Mouse (Mus musculus): ENCODE measurements around the gene Dph3. TPM values are rescaled to one million over a fixed set of nuclear protein-coding genes. Genes with fewer than 3 reads are reported as not detected.
A peak's percentile ranks its signal among the peaks of the same experiment; 100 is the strongest.
"Not testable (repeated sequence)": the region's sequence is repeated elsewhere in the genome, so short reads cannot be mapped to it uniquely, and the experiment has no call there.

The Dph3 gene
- total RNA-seq, 2 experiments from 2014 or later: 79.4 to 81.1 TPM

GRCm38 (mm10) chr14:32087584-32088248 is 2.2 kb upstream of the Dph3 start:
- DNase-seq; intact Hi-C loops (cut with DNase I; ENCODE audit: low total_unique reads): not testable (repeated sequence)

DNA sequence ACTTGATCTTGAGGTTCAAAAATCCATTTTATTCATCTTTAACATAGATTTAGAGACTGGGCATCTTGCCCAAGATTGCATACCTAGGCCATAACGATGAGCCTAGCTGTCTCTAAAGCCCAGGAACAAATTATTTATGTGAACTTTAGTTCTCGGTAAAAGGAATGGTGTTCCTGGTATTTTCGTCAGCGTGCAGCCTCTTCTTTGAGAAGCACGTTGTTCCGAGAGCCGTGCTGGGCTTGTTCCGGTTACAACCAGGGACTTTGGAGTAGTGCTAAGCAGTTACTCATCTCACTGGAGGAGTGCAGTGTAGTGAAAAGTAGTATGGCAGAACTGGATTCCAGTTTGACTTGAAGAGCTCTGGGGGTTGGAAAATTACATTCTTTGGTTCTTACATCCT is 697 bp upstream of the Dph3 start:
- DNase-seq: no peak
- intact Hi-C loops (cut with DNase I; ENCODE audit: low total_unique reads): no loop called here

GRCm38 (mm10) chr14:32084761-32085485 is 606 bp downstream of the Dph3 start, which contains the start of gene Oxnad1:
Gene Oxnad1, plus strand, starts transcription at chr14:32085374.
- intact Hi-C loops (cut with DNase I; ENCODE audit: low total_unique reads): no loop called here

DNA sequence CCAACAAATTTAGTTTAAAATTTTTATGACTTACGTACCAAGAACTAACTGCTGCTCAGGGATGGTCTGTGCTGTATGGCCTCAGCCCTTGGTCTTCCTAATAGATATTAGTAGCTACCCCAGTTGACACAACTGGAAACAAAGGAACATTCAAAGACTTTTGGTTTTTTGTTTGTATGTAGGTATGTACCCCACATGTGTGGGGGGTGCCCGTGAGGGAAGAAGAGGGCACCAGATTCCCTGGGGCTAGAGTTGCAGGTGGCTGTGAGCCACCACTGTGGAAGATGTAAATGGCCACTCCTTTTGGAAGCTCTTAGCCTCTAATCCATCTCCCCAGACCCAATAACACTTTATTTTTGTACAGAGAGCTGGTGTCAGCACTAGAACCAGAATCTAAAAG is 2.1 kb downstream of the Dph3 start:
- DNase-seq: no peak
- intact Hi-C loops (cut with DNase I; ENCODE audit: low total_unique reads): no loop called here

More at GRCm38 (mm10) chr14:32084761-32085485, 606 bp downstream of the Dph3 start, which contains the start of gene Oxnad1:
- DNase-seq: peak; percentile 83

DNA sequence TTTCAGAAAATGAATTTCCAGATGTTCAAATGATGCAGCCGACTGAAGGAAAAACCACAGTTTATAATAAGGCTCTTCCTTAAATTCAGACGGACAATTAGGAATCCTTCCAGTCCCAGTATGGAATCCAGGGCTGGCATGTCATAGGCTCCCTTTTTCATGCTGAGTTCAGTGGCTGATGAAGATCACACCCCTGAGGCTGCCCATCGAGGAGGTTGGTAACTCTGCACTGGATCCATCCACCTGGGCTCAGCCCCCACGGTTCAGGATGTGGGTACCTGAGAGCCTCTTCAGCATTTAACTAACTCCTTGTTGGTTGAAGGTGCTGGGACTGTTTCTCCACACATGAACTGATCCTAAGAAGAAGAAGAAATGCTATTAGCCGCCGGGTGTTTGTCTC is 2.6 kb downstream of the Dph3 start:
- intact Hi-C loops (cut with DNase I; ENCODE audit: low total_unique reads): no loop called here
- no peak for DNase-seq

DNA sequence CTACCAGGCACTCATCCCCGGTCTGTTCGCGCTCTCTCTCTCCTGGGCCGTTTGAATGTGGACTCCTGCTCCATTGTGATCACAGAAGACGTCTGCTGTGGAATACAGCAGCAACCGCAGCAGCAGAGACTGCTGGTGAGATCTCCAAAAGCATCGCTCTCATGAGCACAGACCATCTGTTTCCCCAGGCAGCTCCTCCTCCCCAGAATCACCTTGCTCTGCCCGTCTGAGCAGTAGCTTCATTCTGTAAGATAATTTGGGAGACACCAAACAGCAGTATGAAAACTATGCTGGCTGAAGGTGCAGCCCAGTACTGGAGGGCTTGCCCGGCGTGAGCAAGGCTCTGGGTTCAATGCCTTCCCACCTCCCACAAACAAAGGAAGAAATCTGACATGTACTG is 4.5 kb downstream of the Dph3 start:
- no peak for DNase-seq
- intact Hi-C loops (cut with DNase I; ENCODE audit: low total_unique reads): no loop called here

DNA sequence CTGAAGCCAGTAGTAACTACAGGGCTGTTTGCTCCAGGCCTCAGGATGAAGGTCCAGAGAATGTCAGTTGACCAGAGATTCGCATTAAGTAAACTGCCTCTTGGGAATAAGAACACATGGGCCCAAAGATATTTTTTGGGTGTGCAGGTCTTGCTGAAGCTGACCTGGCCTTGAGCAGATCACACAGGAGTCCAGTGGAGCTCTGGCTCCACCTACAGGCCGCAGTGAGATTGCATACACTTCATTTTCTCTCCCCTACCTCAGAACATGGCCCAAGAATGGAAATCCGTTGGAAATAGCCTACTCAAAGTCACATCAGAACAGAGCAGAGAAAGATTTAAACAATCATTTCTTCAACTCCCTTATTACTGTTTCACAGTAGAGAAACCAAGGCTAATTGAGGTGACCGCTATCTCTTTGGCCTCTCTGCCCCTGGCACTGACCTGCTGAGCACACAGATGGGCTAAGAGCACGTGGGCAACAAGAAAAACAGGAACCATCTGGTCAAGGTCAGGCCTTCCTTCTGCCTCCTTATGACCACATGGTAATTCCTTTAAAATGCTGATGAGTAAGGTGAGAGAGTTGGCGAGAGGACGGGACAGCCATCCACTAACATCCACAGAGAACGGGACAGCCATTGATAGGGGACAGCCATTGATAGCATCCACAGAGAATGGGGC is 8.5 kb downstream of the Dph3 start:
- peak; percentile 52 for DNase-seq
- intact Hi-C loops (cut with DNase I; ENCODE audit: low total_unique reads): loop anchor here (2.0 to 5.0 kb wide), 4 partner anchors 35 to 420 kb away; no protein-coding TSS in a partner anchor

GRCm38 (mm10) chr14:32073901-32074300 is 11.6 kb downstream of the Dph3 start:
- DNase-seq: peak; percentile 31
- intact Hi-C loops (cut with DNase I; ENCODE audit: low total_unique reads): no loop called here

GRCm38 (mm10) chr14:32073211-32073685 is 12.3 kb downstream of the Dph3 start:
- intact Hi-C loops (cut with DNase I; ENCODE audit: low total_unique reads): no loop called here
- peak; percentile 36 for DNase-seq

GRCm38 (mm10) chr14:32072807-32073206 is 12.7 kb downstream of the Dph3 start:
- no peak for DNase-seq
- intact Hi-C loops (cut with DNase I; ENCODE audit: low total_unique reads): no loop called here

- no peak for DNase-seq
- intact Hi-C loops (cut with DNase I; ENCODE audit: low total_unique reads): no loop called here
Observed at GRCm38 (mm10) chr14:32061398-32061797, 24.1 kb downstream of the Dph3 start.

DNA sequence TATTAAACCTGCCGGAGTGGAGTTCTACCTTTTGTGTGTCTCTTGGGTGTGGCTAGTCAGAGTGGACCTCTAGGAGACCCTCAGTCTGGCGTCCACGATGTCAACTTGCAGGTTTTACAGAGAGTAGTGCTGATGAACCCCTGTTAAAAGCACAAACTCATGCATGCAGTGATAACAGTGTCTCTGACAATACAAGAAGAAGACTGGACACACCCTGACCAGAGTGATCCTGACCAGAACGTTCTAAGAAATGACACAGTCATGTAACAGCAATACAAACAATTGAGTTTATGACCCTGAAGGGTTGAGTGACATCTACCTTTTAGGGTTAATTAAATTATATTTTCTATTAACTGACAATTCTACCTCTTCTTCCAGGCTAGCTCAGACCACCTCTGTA is 27.9 kb downstream of the Dph3 start:
- DNase-seq: no peak
- intact Hi-C loops (cut with DNase I; ENCODE audit: low total_unique reads): loop anchor here (10.0 kb wide), 1 partner anchor 253 kb away; no protein-coding TSS in a partner anchor

DNA sequence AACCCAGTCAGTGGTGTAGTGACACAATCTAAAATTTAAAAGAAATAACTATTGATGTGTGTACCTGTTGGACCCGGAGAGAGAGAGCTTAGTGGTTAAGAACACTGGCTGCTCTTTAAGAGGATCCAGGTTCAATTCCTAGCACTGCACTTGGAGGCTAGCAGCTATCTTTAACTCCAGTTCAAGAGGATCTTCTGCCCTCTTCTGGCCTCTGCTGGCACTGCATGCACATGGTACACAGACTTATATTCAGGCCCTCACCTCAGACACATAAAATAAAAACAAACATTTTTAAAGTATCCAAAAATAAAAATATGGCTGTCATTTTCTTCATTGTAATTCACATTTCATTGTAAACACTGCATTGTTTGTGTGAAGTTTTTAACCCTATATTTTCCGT is 28.9 kb downstream of the Dph3 start:
- no peak for DNase-seq
- intact Hi-C loops (cut with DNase I; ENCODE audit: low total_unique reads): loop anchor here (10.0 kb wide), 1 partner anchor 252 kb away; no protein-coding TSS in a partner anchor

GRCm38 (mm10) chr14:32055781-32056180 is 29.7 kb downstream of the Dph3 start:
- intact Hi-C loops (cut with DNase I; ENCODE audit: low total_unique reads): loop anchor here (10.0 kb wide), 1 partner anchor 251 kb away; no protein-coding TSS in a partner anchor
- no peak for DNase-seq

GRCm38 (mm10) chr14:32054788-32055187 is 30.7 kb downstream of the Dph3 start:
- DNase-seq: no peak
- intact Hi-C loops (cut with DNase I; ENCODE audit: low total_unique reads): loop anchor here (10.0 kb wide), 1 partner anchor 250 kb away; no protein-coding TSS in a partner anchor

DNA sequence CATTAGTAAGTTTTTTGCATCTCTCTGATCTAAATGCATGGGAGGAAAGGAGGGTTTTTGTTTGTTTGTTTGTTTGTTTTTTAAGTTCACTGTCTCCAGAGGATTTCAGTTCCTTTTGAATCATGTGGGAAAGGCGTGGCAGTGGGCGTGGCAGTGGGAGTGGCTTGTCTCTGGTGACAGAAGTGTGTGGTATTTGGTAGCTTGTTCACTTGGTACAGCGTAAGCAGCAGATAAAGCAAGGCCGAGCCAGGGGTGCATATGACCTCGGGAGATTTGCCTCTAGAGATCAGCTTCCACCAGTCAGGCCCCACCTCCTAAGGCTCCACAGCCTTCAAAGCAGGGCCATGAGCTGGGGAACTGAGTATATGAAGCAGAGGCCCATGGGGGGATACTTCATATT is 31.6 kb downstream of the Dph3 start:
- intact Hi-C loops (cut with DNase I; ENCODE audit: low total_unique reads): loop anchor here (10.0 kb wide), 1 partner anchor 249 kb away; no protein-coding TSS in a partner anchor
- DNase-seq: no peak

DNA sequence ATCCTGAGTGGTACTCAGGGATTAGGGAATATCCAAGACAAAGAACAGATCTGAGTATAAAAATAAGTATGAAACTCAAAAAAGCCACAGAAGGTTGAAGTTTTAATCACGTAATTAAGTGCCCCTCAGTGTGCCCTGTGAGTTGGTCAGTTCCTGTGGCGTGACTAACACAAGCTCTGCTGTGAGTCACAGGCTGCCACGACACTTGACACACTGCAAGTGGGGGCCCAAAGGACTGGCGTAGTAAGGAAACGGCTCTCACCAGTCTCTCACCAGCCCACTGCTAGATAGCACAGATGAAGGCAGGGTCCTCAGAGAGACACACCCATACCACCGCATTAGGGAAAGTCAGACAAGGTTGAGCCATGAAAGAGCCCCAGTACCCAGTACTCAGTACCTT is 35.4 kb downstream of the Dph3 start:
- intact Hi-C loops (cut with DNase I; ENCODE audit: low total_unique reads): loop anchor here (10.0 kb wide), 1 partner anchor 245 kb away; no protein-coding TSS in a partner anchor
- no peak for DNase-seq

GRCm38 (mm10) chr14:32046357-32046756 is 39.2 kb downstream of the Dph3 start:
- intact Hi-C loops (cut with DNase I; ENCODE audit: low total_unique reads): no loop called here
- DNase-seq: no peak

DNA sequence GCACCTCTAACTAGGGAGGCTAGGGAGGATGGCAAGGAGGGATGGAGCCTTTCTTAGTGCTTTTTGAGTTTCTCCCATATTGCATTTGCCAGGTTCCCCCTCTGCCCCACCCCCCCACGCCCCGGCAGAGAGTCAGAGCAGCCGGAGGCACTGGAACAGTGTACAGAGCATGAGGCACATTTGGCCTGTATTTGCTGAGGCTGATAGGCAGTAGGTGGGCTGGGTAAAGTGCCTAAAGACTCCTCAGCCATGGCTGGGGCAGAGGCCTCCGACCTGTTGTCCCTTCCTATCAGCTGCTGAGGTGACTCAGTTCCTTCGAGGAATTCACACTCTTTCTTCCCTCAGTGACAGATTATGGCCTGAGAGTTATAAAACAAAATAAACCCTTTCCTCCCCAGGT is 43.4 kb downstream of the Dph3 start:
- intact Hi-C loops (cut with DNase I; ENCODE audit: low total_unique reads): loop anchor here (5.0 kb wide), 1 partner anchor 35 kb away; no protein-coding TSS in a partner anchor
- DNase-seq: no peak

All from gastrocnemius, postnatal 14 days (tissue).